Mouse (Mus musculus): ENCODE measurements around the gene Aicda. TPM values are rescaled to one million over a fixed set of nuclear protein-coding genes. Genes with fewer than 3 reads are reported as not detected.
"Not testable (repeated sequence)": the region's sequence is repeated elsewhere in the genome, so short reads cannot be mapped to it uniquely, and the experiment has no call there.

The Aicda gene
- 0.51 and 0.54 TPM in 2 replicates for polyA plus RNA-seq (2015; fragmentation: Nextera tagmentation; extraction: Ambion mirVana)

- no peaks in the 10 kb centered on the region for H3K9me3 ChIP-seq (replicated peaks)
- no peak within 1 kb of the TSS for H3K4me3 ChIP-seq (replicated peaks)
- no peak within 1 kb of the TSS for H3K27ac ChIP-seq (replicated peaks)
- no peak within 1 kb of the TSS for H3K9ac ChIP-seq (replicated peaks)
- no peaks in the 10 kb centered on the region for H3K27me3 ChIP-seq (replicated peaks)
- 64% methylated on average over 9 of the region's 9 CpGs for WGBS
- no peak within 1 kb of the TSS for H3K4me2 ChIP-seq
- no peaks in the 10 kb centered on the region for H3K36me3 ChIP-seq
- peaks cover 3% of the 10 kb centered on the region for H3K4me1 ChIP-seq
- no peak for ATAC-seq (ENCODE audit: low FRiP score)
Measured at GRCm38 (mm10) chr6:122553606-122554005, at the start of gene Aicda. Aicda (plus strand) TSS chr6:122553801.

GRCm38 (mm10) chr6:122505041-122505440, 48.6 kb upstream of the Aicda start:
- Histone ChIP-seq H3K9me3 (replicated peaks) (no peaks in the 10 kb centered on the region), H3K4me3 (replicated peaks) (no peak overlapping the region), H3K36me3 (no peaks in the 10 kb centered on the region), H3K4me2 (no peak overlapping the region), H3K27ac (replicated peaks) (no peak overlapping the region), H3K9ac (replicated peaks) (no peak overlapping the region), H3K27me3 (replicated peaks) (no peaks in the 10 kb centered on the region), H3K4me1 (no peaks in the 10 kb centered on the region)
- WGBS: 64% methylated on average over 4 of the region's 4 CpGs
- no peak for ATAC-seq (ENCODE audit: low FRiP score)

GRCm38 (mm10) chr6:122505545-122505944, 48.1 kb upstream of the Aicda start, which contains the start of gene Mfap5:
Mfap5 (plus strand) TSS chr6:122505845.
- Histone ChIP-seq H3K9ac (replicated peaks) (no peak within 1 kb of the TSS), H3K27me3 (replicated peaks) (no peaks in the 10 kb centered on the region), H3K9me3 (replicated peaks) (no peaks in the 10 kb centered on the region), H3K27ac (replicated peaks) (no peak within 1 kb of the TSS), H3K4me1 (no peaks in the 10 kb centered on the region), H3K4me2 (no peak within 1 kb of the TSS), H3K4me3 (replicated peaks) (no peak within 1 kb of the TSS), H3K36me3 (no peaks in the 10 kb centered on the region)
- WGBS: 89% methylated on average over 3 of the region's 3 CpGs
- ATAC-seq (ENCODE audit: low FRiP score): no peak

GRCm38 (mm10) chr6:122508494-122508893, 45.1 kb upstream of the Aicda start:
- no peaks in the 10 kb centered on the region for H3K4me1 ChIP-seq
- no peak overlapping the region for H3K9ac ChIP-seq (replicated peaks)
- no peak overlapping the region for H3K4me2 ChIP-seq
- WGBS: 86% methylated on average over 8 of the region's 8 CpGs
- no peaks in the 10 kb centered on the region for H3K27me3 ChIP-seq (replicated peaks)
- ATAC-seq (ENCODE audit: low FRiP score): no peak
- no peaks in the 10 kb centered on the region for H3K9me3 ChIP-seq (replicated peaks)
- H3K36me3 ChIP-seq: no peaks in the 10 kb centered on the region
- H3K27ac ChIP-seq (replicated peaks): no peak overlapping the region
- H3K4me3 ChIP-seq (replicated peaks): no peak overlapping the region

- H3K27ac ChIP-seq (replicated peaks): no peak overlapping the region
- ATAC-seq (ENCODE audit: low FRiP score): no peak
- 73% methylated on average over 12 of the region's 12 CpGs for WGBS
- no peak overlapping the region for H3K9ac ChIP-seq (replicated peaks)
- no peaks in the 10 kb centered on the region for H3K36me3 ChIP-seq
- H3K4me1 ChIP-seq: no peaks in the 10 kb centered on the region
- H3K4me2 ChIP-seq: no peak overlapping the region
- no peak overlapping the region for H3K4me3 ChIP-seq (replicated peaks)
- no peaks in the 10 kb centered on the region for H3K27me3 ChIP-seq (replicated peaks)
- H3K9me3 ChIP-seq (replicated peaks): no peaks in the 10 kb centered on the region
Measured at GRCm38 (mm10) chr6:122512914-122513878, 40.4 kb upstream of the Aicda start.

- 80% methylated on average over 3 of the region's 3 CpGs for WGBS
- no peak for ATAC-seq (ENCODE audit: low FRiP score)
- H3K27me3 ChIP-seq (replicated peaks): no peaks in the 10 kb centered on the region
- H3K4me2 ChIP-seq: no peak overlapping the region
- H3K4me1 ChIP-seq: no peaks in the 10 kb centered on the region
- H3K27ac ChIP-seq (replicated peaks): no peak overlapping the region
- H3K4me3 ChIP-seq (replicated peaks): no peak overlapping the region
- H3K9ac ChIP-seq (replicated peaks): no peak overlapping the region
- no peaks in the 10 kb centered on the region for H3K36me3 ChIP-seq
- H3K9me3 ChIP-seq (replicated peaks): no peaks in the 10 kb centered on the region
Measured at GRCm38 (mm10) chr6:122514312-122514711, 39.3 kb upstream of the Aicda start.

- 95% methylated on average over 2 of the region's 2 CpGs for WGBS
- H3K4me1 ChIP-seq; ATAC-seq (ENCODE audit: low FRiP score); H3K4me3 ChIP-seq (replicated peaks); H3K27me3 ChIP-seq (replicated peaks); H3K4me2 ChIP-seq; H3K27ac ChIP-seq (replicated peaks); H3K9me3 ChIP-seq (replicated peaks); H3K9ac ChIP-seq (replicated peaks); H3K36me3 ChIP-seq: not testable (repeated sequence)
Measured at GRCm38 (mm10) chr6:122515762-122516161, 37.8 kb upstream of the Aicda start.

GRCm38 (mm10) chr6:122517668-122518067, 35.9 kb upstream of the Aicda start:
- no peak for ATAC-seq (ENCODE audit: low FRiP score)
- H3K9ac ChIP-seq (replicated peaks): no peak overlapping the region
- H3K9me3 ChIP-seq (replicated peaks): no peaks in the 10 kb centered on the region
- no peaks in the 10 kb centered on the region for H3K4me1 ChIP-seq
- no peaks in the 10 kb centered on the region for H3K36me3 ChIP-seq
- no peaks in the 10 kb centered on the region for H3K27me3 ChIP-seq (replicated peaks)
- H3K4me3 ChIP-seq (replicated peaks): no peak overlapping the region
- H3K27ac ChIP-seq (replicated peaks): no peak overlapping the region
- whole genome bisulfite sequencing: 83% methylated on average over 1 of the region's 1 CpGs
- no peak overlapping the region for H3K4me2 ChIP-seq

- H3K27ac ChIP-seq (replicated peaks): no peak overlapping the region
- H3K9ac ChIP-seq (replicated peaks): no peak overlapping the region
- H3K4me1 ChIP-seq: no peaks in the 10 kb centered on the region
- H3K36me3 ChIP-seq: no peaks in the 10 kb centered on the region
- no peaks in the 10 kb centered on the region for H3K9me3 ChIP-seq (replicated peaks)
- no peak overlapping the region for H3K4me2 ChIP-seq
- H3K27me3 ChIP-seq (replicated peaks): no peaks in the 10 kb centered on the region
- whole genome bisulfite sequencing: 33% methylated on average over 2 of the region's 2 CpGs
- no peak for ATAC-seq (ENCODE audit: low FRiP score)
- no peak overlapping the region for H3K4me3 ChIP-seq (replicated peaks)
Measured at GRCm38 (mm10) chr6:122519384-122519783, 34.2 kb upstream of the Aicda start.

- peak; percentile 78 for ATAC-seq (ENCODE audit: low FRiP score)
- Histone ChIP-seq H3K9ac (replicated peaks) (no peak overlapping the region), H3K4me3 (replicated peaks) (no peak overlapping the region), H3K9me3 (replicated peaks) (no peaks in the 10 kb centered on the region), H3K36me3 (no peaks in the 10 kb centered on the region), H3K4me1 (no peaks in the 10 kb centered on the region), H3K27me3 (replicated peaks) (no peaks in the 10 kb centered on the region), H3K27ac (replicated peaks) (no peak overlapping the region), H3K4me2 (peak overlapping the region; percentile 9; the same call in 1 of the 2 replicates)
- WGBS: 75% methylated on average over 9 of the region's 9 CpGs
Measured at GRCm38 (mm10) chr6:122522595-122522994, 31.0 kb upstream of the Aicda start.

GRCm38 (mm10) chr6:122523289-122523688, 30.3 kb upstream of the Aicda start:
- Histone ChIP-seq H3K9me3 (replicated peaks) (no peaks in the 10 kb centered on the region), H3K4me1 (no peaks in the 10 kb centered on the region), H3K27me3 (replicated peaks) (no peaks in the 10 kb centered on the region), H3K36me3 (no peaks in the 10 kb centered on the region), H3K27ac (replicated peaks) (no peak overlapping the region), H3K4me3 (replicated peaks) (no peak overlapping the region), H3K9ac (replicated peaks) (no peak overlapping the region), H3K4me2 (no peak overlapping the region)
- ATAC-seq (ENCODE audit: low FRiP score): no peak
- WGBS: 86% methylated on average over 8 of the region's 8 CpGs

GRCm38 (mm10) chr6:122527596-122527995, 26.0 kb upstream of the Aicda start:
- Histone ChIP-seq H3K9ac (replicated peaks) (no peak overlapping the region), H3K4me1 (no peaks in the 10 kb centered on the region), H3K27me3 (replicated peaks) (no peaks in the 10 kb centered on the region), H3K9me3 (replicated peaks) (no peaks in the 10 kb centered on the region), H3K4me2 (no peak overlapping the region), H3K36me3 (no peaks in the 10 kb centered on the region), H3K27ac (replicated peaks) (no peak overlapping the region), H3K4me3 (replicated peaks) (no peak overlapping the region)
- ATAC-seq (ENCODE audit: low FRiP score): no peak
- 63% methylated on average over 12 of the region's 12 CpGs for WGBS
